Mouse (Mus musculus) embryonic stem cell, embryonic (primary cell): ENCODE data around the gene Slco2a1.

Experiments
- CTCF ChIA-PET, 4 experiments: fragments of 300-600 bp in 2 of 4; fragments of 350-600 bp in 2 of 4; sonication (Branson Sonifier 250); formaldehyde crosslinking; loops; one replicate each; lab custom pipeline; 2022; ENCODE audit warnings: inconsistent platforms in 2 of 4; lab: Charles Lee
- POLR2A ChIA-PET, 4 experiments: fragments of 300-600 bp in 2 of 4; fragments of 350-600 bp in 2 of 4; sonication (Branson Sonifier 250); formaldehyde crosslinking; loops; one replicate each; lab custom pipeline; 2022; ENCODE audit warnings: antibody characterized with exemption in 4 of 4, inconsistent platforms in 1 of 4; lab: Charles Lee

The Slco2a1 gene

GRCm38 (mm10) chr9:103008079-103008855 lies 19.8 kb downstream of the Slco2a1 start:
- ChIA-PET CTCF (interaction anchor here in 3 of 4 experiments (0.6 to 1.2 kb wide), 4 partner anchors 19 to 379 kb away, joined by 3 to 5 read pairs (median 3); no protein-coding TSS in a partner anchor), POLR2A (interaction anchor here in 3 of 4 experiments (0.6 to 1.8 kb wide), 7 partner anchors 8 to 350 kb away, joined by 3 to 4 read pairs (median 4); no protein-coding TSS in a partner anchor)

GRCm38 (mm10) chr9:103010161-103010560 lies 21.6 kb downstream of the Slco2a1 start:
- POLR2A ChIA-PET: no interaction called here
- CTCF ChIA-PET: interaction anchor here in 1 of 4 experiments (1.3 kb wide), 1 partner anchor 20 kb away, joined by 4 read pairs; no protein-coding TSS in a partner anchor

GRCm38 (mm10) chr9:103013366-103013765 lies 24.9 kb downstream of the Slco2a1 start:
- CTCF ChIA-PET: interaction anchor here (0.6 to 1.5 kb wide), 41 partner anchors 8 to 861 kb away, joined by 3 to 11 read pairs (median 3); no protein-coding TSS in a partner anchor
- POLR2A ChIA-PET: interaction anchor here in 2 of 4 experiments (0.8 to 1.5 kb wide), 5 partner anchors 9 to 707 kb away, joined by 3 to 5 read pairs (median 3); no protein-coding TSS in a partner anchor

GRCm38 (mm10) chr9:103014686-103015085 lies 26.2 kb downstream of the Slco2a1 start:
- POLR2A ChIA-PET: interaction anchor here in 3 of 4 experiments (0.7 to 1.6 kb wide), 4 partner anchors 9 to 53 kb away, joined by 3 to 4 read pairs (median 4); no protein-coding TSS in a partner anchor
- CTCF ChIA-PET: interaction anchor here in 3 of 4 experiments (0.6 to 1.5 kb wide), 5 partner anchors 9 to 981 kb away, joined by 3 to 4 read pairs (median 3); no protein-coding TSS in a partner anchor

GRCm38 (mm10) chr9:103024116-103024515 lies 35.6 kb downstream of the Slco2a1 start:
- CTCF ChIA-PET: interaction anchor here in 1 of 4 experiments (1.0 kb wide), 1 partner anchor 11 kb away, joined by 3 read pairs; no protein-coding TSS in a partner anchor

GRCm38 (mm10) chr9:103027150-103027889 lies 38.8 kb downstream of the Slco2a1 start:
- POLR2A ChIA-PET: interaction anchor here in 1 of 4 experiments (0.6 kb wide), 1 partner anchor 96 kb away, joined by 7 read pairs; no protein-coding TSS in a partner anchor
- CTCF ChIA-PET: interaction anchor here in 2 of 4 experiments (0.6 to 1.6 kb wide), 3 partner anchors 14 to 85 kb away, joined by 3 to 4 read pairs (median 3); no protein-coding TSS in a partner anchor

More at GRCm38 (mm10) chr9:103024116-103024515, 35.6 kb downstream of the Slco2a1 start:
- POLR2A ChIA-PET: interaction anchor here in 1 of 4 experiments (1.1 kb wide), 1 partner anchor 9 kb away, joined by 3 read pairs; no protein-coding TSS in a partner anchor

GRCm38 (mm10) chr9:103029012-103029411 lies 40.5 kb downstream of the Slco2a1 start:
- POLR2A ChIA-PET: interaction anchor here in 3 of 4 experiments (0.5 to 1.5 kb wide), 10 partner anchors 21 to 399 kb away, joined by 3 to 7 read pairs (median 4); no protein-coding TSS in a partner anchor

GRCm38 (mm10) chr9:103030041-103030440 lies 41.5 kb downstream of the Slco2a1 start:
- POLR2A ChIA-PET: interaction anchor here in 1 of 4 experiments (1.5 kb wide), 1 partner anchor 115 kb away, joined by 3 read pairs; no protein-coding TSS in a partner anchor
- CTCF ChIA-PET: interaction anchor here in 1 of 4 experiments (1.2 to 1.3 kb wide), 2 partner anchors 16 to 18 kb away, joined by 3 read pairs; no protein-coding TSS in a partner anchor

More at GRCm38 (mm10) chr9:103029012-103029411, 40.5 kb downstream of the Slco2a1 start:
- CTCF ChIA-PET: interaction anchor here in 3 of 4 experiments (0.5 to 1.6 kb wide), 4 partner anchors 15 to 84 kb away, joined by 3 to 4 read pairs (median 3); no protein-coding TSS in a partner anchor

- CTCF ChIA-PET: interaction anchor here in 3 of 4 experiments (0.8 to 1.3 kb wide), 4 partner anchors 16 to 61 kb away, joined by 3 to 4 read pairs (median 3); no protein-coding TSS in a partner anchor
- POLR2A ChIA-PET: interaction anchor here in 1 of 4 experiments (0.7 kb wide), 2 partner anchors 38 to 308 kb away, joined by 6 read pairs; no protein-coding TSS in a partner anchor
Measured at GRCm38 (mm10) chr9:103031211-103031610, 42.7 kb downstream of the Slco2a1 start.

GRCm38 (mm10) chr9:103032193-103032592 lies 43.7 kb downstream of the Slco2a1 start:
- ChIA-PET CTCF (interaction anchor here in 1 of 4 experiments (1.2 kb wide), 1 partner anchor 19 kb away, joined by 3 read pairs; no protein-coding TSS in a partner anchor), POLR2A (no interaction called here)

GRCm38 (mm10) chr9:103033381-103033780 lies 44.9 kb downstream of the Slco2a1 start:
- POLR2A ChIA-PET: interaction anchor here in 1 of 4 experiments (1.0 kb wide), 1 partner anchor 113 kb away, joined by 3 read pairs; no protein-coding TSS in a partner anchor
- CTCF ChIA-PET: no interaction called here

- POLR2A ChIA-PET: interaction anchor here in 1 of 4 experiments (0.7 kb wide), 1 partner anchor 12 kb away, joined by 3 read pairs; no protein-coding TSS in a partner anchor
- CTCF ChIA-PET: no interaction called here
Measured at GRCm38 (mm10) chr9:103036971-103037391, 48.5 kb downstream of the Slco2a1 start.

GRCm38 (mm10) chr9:103038266-103038665 lies 49.8 kb downstream of the Slco2a1 start:
- CTCF ChIA-PET: no interaction called here
- POLR2A ChIA-PET: no interaction called here

- ChIA-PET CTCF (no interaction called here), POLR2A (no interaction called here)
Measured at GRCm38 (mm10) chr9:103038705-103039104, 50.2 kb downstream of the Slco2a1 start.

GRCm38 (mm10) chr9:103040581-103040980 lies 52.1 kb downstream of the Slco2a1 start:
- ChIA-PET POLR2A (interaction anchor here in 1 of 4 experiments (0.7 to 1.3 kb wide), 2 partner anchors 19 to 42 kb away, joined by 3 read pairs; no protein-coding TSS in a partner anchor), CTCF (no interaction called here)

GRCm38 (mm10) chr9:103045406-103045805 lies 56.9 kb downstream of the Slco2a1 start:
- CTCF ChIA-PET: no interaction called here
- POLR2A ChIA-PET: no interaction called here

GRCm38 (mm10) chr9:103049049-103049511 lies 60.6 kb downstream of the Slco2a1 start:
- CTCF ChIA-PET: interaction anchor here in 2 of 4 experiments (0.6 to 0.7 kb wide), 3 partner anchors 21 to 105 kb away, joined by 3 to 7 read pairs (median 7); no protein-coding TSS in a partner anchor
- POLR2A ChIA-PET: no interaction called here
